ENCODE assay signal across 7 mouse cellular contexts in genomic region chr2:33616411-33616843, GRCm38 (mm10). TPM values are rescaled to one million over a fixed set of nuclear protein-coding genes. Genes with fewer than 3 reads are reported as not detected.
DNase-seq lines count a peak whose midpoint lies in the region; ATAC-seq and TF ChIP-seq lines count a peak whose summit lies in the region.

No protein-coding gene starts in this region.

- H3K4me1 ChIP-seq in forebrain, embryonic 14.5 days (ENCODE audit: control insufficient read depth, insufficient read depth, low read length) = peaks cover 11% of the 10 kb centered on the region
- H3K4me1 ChIP-seq in kidney, embryonic 16.5 days (ENCODE audit: insufficient read depth, low read length) = peaks cover 17% of the 10 kb centered on the region
- H3K4me1 ChIP-seq in liver, embryonic 13.5 days (replicated peaks) = 0 out of 2 replicates have a peak, but pooled peaks cover 4% of the 10 kb centered on the region
- H3K4me1 ChIP-seq in small intestine, adult 2 months (ENCODE audit: control insufficient read depth, insufficient read depth, insufficient read length, low read length) = peaks cover 4% of the 10 kb centered on the region

- POLR2A ChIA-PET in Patski (lab: Charles Lee) = no interaction called here

- 0% methylated on average over 30 of the region's 30 CpGs for WGBS in forebrain, embryonic 14.5 days
- WGBS in kidney, embryonic 16.5 days = under 1% methylated on average over 30 of the region's 30 CpGs
- 3% methylated on average over 30 of the region's 30 CpGs for WGBS in liver, embryonic 13.5 days (ENCODE audit: insufficient replicate concordance)
- WGBS in small intestine, adult 2 months = 2% methylated on average over 30 of the region's 30 CpGs

- in situ Hi-C loops in Patski (cut with MboI; ENCODE audit: low pct_unique_long_range_greater_than_20kb) = no loop called here

- H3K9me3 ChIP-seq in forebrain, embryonic 14.5 days (replicated peaks; ENCODE audit: control insufficient read depth, low read length) = no peaks in the 10 kb centered on the region
- H3K9me3 ChIP-seq in kidney, embryonic 16.5 days (ENCODE audit: low read length) = no peaks in the 10 kb centered on the region
- no peaks in the 10 kb centered on the region for H3K9me3 ChIP-seq in liver, embryonic 13.5 days (replicated peaks)

- H3K9ac ChIP-seq in forebrain, embryonic 14.5 days (ENCODE audit: low read length) = peak overlapping the region; percentile 62
- H3K9ac ChIP-seq in kidney, embryonic 16.5 days (replicated peaks; ENCODE audit: low read length) = peak overlapping the region; percentile 45
- no peak overlapping the region for H3K9ac ChIP-seq in liver, embryonic 13.5 days

- ATAC-seq in Patski = peak; percentile 20
- peak; percentile 86 for ATAC-seq in forebrain, embryonic 14.5 days
- ATAC-seq in kidney, embryonic 16.5 days (ENCODE audit: low FRiP score, low TSS enrichment) = peak; percentile 64
- ATAC-seq in liver, embryonic 13.5 days (ENCODE audit: low read depth) = no peak

- no peak for TF ChIP-seq CTCF in Patski (IDR thresholded peaks at IDR 0.05)
- no peak for TF ChIP-seq CTCF in small intestine, adult 2 months (IDR thresholded peaks at IDR 0.05; ENCODE audit: extremely low read depth, insufficient read length, insufficient replicate concordance, low read depth, low read length)

- peak overlapping the region; percentile 78 for H3K27ac ChIP-seq in forebrain, embryonic 14.5 days (ENCODE audit: low read depth, low read length)
- H3K27ac ChIP-seq in kidney, embryonic 16.5 days (ENCODE audit: low read length) = no peak overlapping the region
- H3K27ac ChIP-seq in liver, embryonic 13.5 days = no peak overlapping the region
- H3K27ac ChIP-seq in small intestine, adult 2 months (ENCODE audit: insufficient read depth, low read depth, low read length) = no peak overlapping the region

- no peak for DNase-seq in Patski (ENCODE audit: low read depth, low spot score)
- DNase-seq in brain, embryonic 18.5 days (ENCODE audit: low read depth, low spot score) = peak; percentile 68
- peak; percentile 91 for DNase-seq in forebrain, embryonic 14.5 days (ENCODE audit: low spot score)
- DNase-seq in liver, embryonic 13.5 days = no peak
- DNase-seq in thymus, postnatal 10 days (ENCODE audit: low spot score in 2 of 2) = no peak

- no peaks in the 10 kb centered on the region for H3K36me3 ChIP-seq in forebrain, embryonic 14.5 days (ENCODE audit: control insufficient read depth, insufficient read depth, low read length)
- no peaks in the 10 kb centered on the region for H3K36me3 ChIP-seq in kidney, embryonic 16.5 days (ENCODE audit: insufficient read depth, low read length)
- H3K36me3 ChIP-seq in liver, embryonic 13.5 days = no peaks in the 10 kb centered on the region
- no peaks in the 10 kb centered on the region for H3K36me3 ChIP-seq in small intestine, adult 2 months (ENCODE audit: control insufficient read depth, insufficient read depth, low read length)

- H3K4me2 ChIP-seq in forebrain, embryonic 14.5 days (ENCODE audit: low read length) = peak overlapping the region; percentile 70
- H3K4me2 ChIP-seq in kidney, embryonic 16.5 days (replicated peaks; ENCODE audit: low read depth, low read length) = peak overlapping the region; percentile 57
- H3K4me2 ChIP-seq in liver, embryonic 13.5 days = peak overlapping the region; percentile 49

- peak overlapping the region; percentile 32 for H3K4me3 ChIP-seq in forebrain, embryonic 14.5 days (ENCODE audit: low read depth, low read length)
- H3K4me3 ChIP-seq in kidney, embryonic 16.5 days (ENCODE audit: low read length) = peak overlapping the region; percentile 45
- peak overlapping the region; percentile 9 for H3K4me3 ChIP-seq in liver, embryonic 13.5 days (replicated peaks)
- H3K4me3 ChIP-seq in small intestine, adult 2 months (ENCODE audit: low read depth, low read length) = peak overlapping the region; percentile 18

- no peak for TF ChIP-seq POLR2A in small intestine, adult 2 months (IDR thresholded peaks at IDR 0.05; ENCODE audit: low read depth, low read length)

- CTCF ChIA-PET in Patski (lab: Charles Lee) = interaction anchor here (1.0 kb wide), 1 partner anchor 27 kb away, joined by 3 read pairs; no protein-coding TSS in a partner anchor

- H3K27me3 ChIP-seq in Patski = no peaks in the 10 kb centered on the region
- peaks cover 56% of the 10 kb centered on the region for H3K27me3 ChIP-seq in forebrain, embryonic 14.5 days (replicated peaks; ENCODE audit: control insufficient read depth, insufficient read depth, low read length)
- peaks cover 53% of the 10 kb centered on the region for H3K27me3 ChIP-seq in kidney, embryonic 16.5 days (ENCODE audit: insufficient read depth, low read length)
- H3K27me3 ChIP-seq in liver, embryonic 13.5 days = peaks cover 91% of the 10 kb centered on the region
- H3K27me3 ChIP-seq in small intestine, adult 2 months (ENCODE audit: control insufficient read depth, insufficient read depth, low read length) = peaks cover 22% of the 10 kb centered on the region; the same call in 1 of the 2 replicates

RNA-seq across cellular contexts. Expression of gene Lmx1b, which starts 23.9 kb away (rescaled TPM):
- polyA plus RNA-seq in Patski (2021) = 9.3 TPM
- polyA plus RNA-seq in forebrain, embryonic 14.5 days (2014; fragmentation: Nextera tagmentation; extraction: Ambion mirVana) = 0.34 and 0.40 TPM in 2 replicates
- polyA plus RNA-seq in kidney, embryonic 16.5 days (2015; fragmentation: Nextera tagmentation; extraction: Ambion mirVana) = 0.94 and 1.3 TPM in 2 replicates
- not detected in 2 replicates for polyA plus RNA-seq in liver, embryonic 13.5 days (2015; fragmentation: Nextera tagmentation; extraction: Ambion mirVana)
- polyA plus RNA-seq in small intestine, adult 2 months (2012; rRNA removed) = 0.10 and 0.13 TPM in 2 replicates

Comparison
In these comparisons a context has a peak if more than half of its experiments do, and no peak if none do; other contexts are left out.
1. DNase-seq: peak in brain, embryonic 18.5 days (single experiment) and forebrain, embryonic 14.5 days (single experiment); none in Patski (single experiment), liver, embryonic 13.5 days (single experiment) and thymus, postnatal 10 days (0 of 2).
2. Peak in every context shown above with its lines, with median percentiles within 50 percentile points of each other: H3K4me2 ChIP-seq and H3K4me3 ChIP-seq.